Mouse (Mus musculus): ENCODE data around the gene Bst1. TPM values are rescaled to one million over a fixed set of nuclear protein-coding genes. Genes with fewer than 3 reads are reported as not detected.

Gene Bst1
- polyA plus RNA-seq, 1 experiment from 2014 or later: 0.35 TPM

- ATAC-seq (ENCODE audit: low read depth): no peak
- no peak overlapping the region for H3K4me3 ChIP-seq (replicated peaks)
- H3K27ac ChIP-seq: no peak overlapping the region
- H3K27me3 ChIP-seq: no peaks in the 10 kb centered on the region
- H3K4me2 ChIP-seq: peak overlapping the region; percentile 28
- peaks cover 5% of the 10 kb centered on the region; the same call in 1 of the 2 replicates for H3K9me3 ChIP-seq (replicated peaks)
- DNase-seq: no peak
- WGBS (ENCODE audit: insufficient replicate concordance): 37% methylated on average over 11 of the region's 11 CpGs
- H3K4me1 ChIP-seq (replicated peaks): no peaks in the 10 kb centered on the region
- H3K9ac ChIP-seq: no peak overlapping the region
- no peaks in the 10 kb centered on the region for H3K36me3 ChIP-seq
These were observed 22.7 kb downstream of the Bst1 start for GRCm38 (mm10) chr5:43841144-43842010.

GRCm38 (mm10) chr5:43842011-43842285 lies 23.3 kb downstream of the Bst1 start:
- no peaks in the 10 kb centered on the region for H3K4me1 ChIP-seq (replicated peaks)
- 77% methylated on average over 5 of the region's 5 CpGs for WGBS (ENCODE audit: insufficient replicate concordance)
- no peak overlapping the region for H3K4me3 ChIP-seq (replicated peaks)
- peaks cover 5% of the 10 kb centered on the region; the same call in 1 of the 2 replicates for H3K9me3 ChIP-seq (replicated peaks)
- no peak for DNase-seq
- no peaks in the 10 kb centered on the region for H3K36me3 ChIP-seq
- H3K27ac ChIP-seq: no peak overlapping the region
- no peaks in the 10 kb centered on the region for H3K27me3 ChIP-seq
- H3K4me2 ChIP-seq: peak overlapping the region; percentile 28
- no peak for ATAC-seq (ENCODE audit: low read depth)
- H3K9ac ChIP-seq: no peak overlapping the region

- Histone ChIP-seq H3K4me1 (replicated peaks) (no peaks in the 10 kb centered on the region), H3K9me3 (replicated peaks) (peaks cover 5% of the 10 kb centered on the region; the same call in 1 of the 2 replicates), H3K4me2 (no peak overlapping the region), H3K9ac (no peak overlapping the region), H3K27me3 (no peaks in the 10 kb centered on the region), H3K4me3 (replicated peaks) (no peak overlapping the region), H3K27ac (no peak overlapping the region), H3K36me3 (no peaks in the 10 kb centered on the region)
- no peak for DNase-seq
- ATAC-seq (ENCODE audit: low read depth): no peak
- WGBS (ENCODE audit: insufficient replicate concordance): 60% methylated on average over 3 of the region's 3 CpGs
These were observed 24.0 kb downstream of the Bst1 start for GRCm38 (mm10) chr5:43842576-43843155.

- 72% methylated on average over 5 of the region's 5 CpGs for WGBS (ENCODE audit: insufficient replicate concordance)
These were observed 26.4 kb downstream of the Bst1 start for GRCm38 (mm10) chr5:43845083-43845482.

GRCm38 (mm10) chr5:43845646-43846045 lies 27.0 kb downstream of the Bst1 start:
- H3K4me2 ChIP-seq: no peak overlapping the region
- no peak overlapping the region for H3K27ac ChIP-seq
- no peak overlapping the region for H3K4me3 ChIP-seq (replicated peaks)
- ATAC-seq (ENCODE audit: low read depth): no peak
- no peak overlapping the region for H3K9ac ChIP-seq
- 29% methylated on average over 1 of the region's 1 CpGs for WGBS (ENCODE audit: insufficient replicate concordance)
- DNase-seq: no peak
- H3K27me3 ChIP-seq: no peaks in the 10 kb centered on the region
- peaks cover 5% of the 10 kb centered on the region; the same call in 1 of the 2 replicates for H3K9me3 ChIP-seq (replicated peaks)
- H3K4me1 ChIP-seq (replicated peaks): no peaks in the 10 kb centered on the region
- no peaks in the 10 kb centered on the region for H3K36me3 ChIP-seq

More at GRCm38 (mm10) chr5:43845083-43845482, 26.4 kb downstream of the Bst1 start:
- Histone ChIP-seq H3K27ac (no peak overlapping the region), H3K4me1 (replicated peaks) (no peaks in the 10 kb centered on the region), H3K4me3 (replicated peaks) (no peak overlapping the region), H3K36me3 (no peaks in the 10 kb centered on the region), H3K9ac (no peak overlapping the region), H3K9me3 (replicated peaks) (peaks cover 5% of the 10 kb centered on the region; the same call in 1 of the 2 replicates), H3K27me3 (no peaks in the 10 kb centered on the region), H3K4me2 (no peak overlapping the region)
- ATAC-seq (ENCODE audit: low read depth) (no peak), DNase-seq (no peak)

- 21% methylated on average over 2 of the region's 2 CpGs for WGBS (ENCODE audit: insufficient replicate concordance)
- ATAC-seq (ENCODE audit: low read depth): no peak
These were observed 27.5 kb downstream of the Bst1 start for GRCm38 (mm10) chr5:43846227-43846626.

GRCm38 (mm10) chr5:43847555-43847954 lies 28.9 kb downstream of the Bst1 start:
- H3K4me3 ChIP-seq (replicated peaks): no peak overlapping the region
- no peak overlapping the region for H3K9ac ChIP-seq
- no peak for DNase-seq
- no peaks in the 10 kb centered on the region for H3K36me3 ChIP-seq
- no peak overlapping the region for H3K4me2 ChIP-seq
- no peak for ATAC-seq (ENCODE audit: low read depth)
- no peaks in the 10 kb centered on the region for H3K4me1 ChIP-seq (replicated peaks)
- H3K9me3 ChIP-seq (replicated peaks): peaks cover 5% of the 10 kb centered on the region; the same call in 1 of the 2 replicates
- no peaks in the 10 kb centered on the region for H3K27me3 ChIP-seq
- H3K27ac ChIP-seq: no peak overlapping the region

More at GRCm38 (mm10) chr5:43846227-43846626, 27.5 kb downstream of the Bst1 start:
- no peak for DNase-seq
- no peak overlapping the region for H3K4me2 ChIP-seq
- no peak overlapping the region for H3K4me3 ChIP-seq (replicated peaks)
- H3K27me3 ChIP-seq: no peaks in the 10 kb centered on the region
- no peaks in the 10 kb centered on the region for H3K4me1 ChIP-seq (replicated peaks)
- H3K36me3 ChIP-seq: no peaks in the 10 kb centered on the region
- H3K27ac ChIP-seq: no peak overlapping the region
- H3K9me3 ChIP-seq (replicated peaks): peaks cover 5% of the 10 kb centered on the region; the same call in 1 of the 2 replicates
- no peak overlapping the region for H3K9ac ChIP-seq

GRCm38 (mm10) chr5:43848275-43848674 lies 29.6 kb downstream of the Bst1 start:
- Histone ChIP-seq H3K36me3 (no peaks in the 10 kb centered on the region), H3K4me1 (replicated peaks) (no peaks in the 10 kb centered on the region), H3K9ac (no peak overlapping the region), H3K9me3 (replicated peaks) (peaks cover 5% of the 10 kb centered on the region; the same call in 1 of the 2 replicates), H3K27ac (no peak overlapping the region), H3K4me3 (replicated peaks) (no peak overlapping the region), H3K4me2 (no peak overlapping the region), H3K27me3 (no peaks in the 10 kb centered on the region)
- DNase-seq: no peak
- WGBS (ENCODE audit: insufficient replicate concordance): 40% methylated on average over 3 of the region's 3 CpGs
- no peak for ATAC-seq (ENCODE audit: low read depth)

- Histone ChIP-seq H3K27ac (no peak overlapping the region), H3K4me1 (replicated peaks) (no peaks in the 10 kb centered on the region), H3K4me2 (no peak overlapping the region), H3K9me3 (replicated peaks) (0 out of 2 replicates have a peak, but pooled peaks cover 3% of the 10 kb centered on the region), H3K27me3 (no peaks in the 10 kb centered on the region), H3K4me3 (replicated peaks) (no peak overlapping the region), H3K36me3 (no peaks in the 10 kb centered on the region), H3K9ac (no peak overlapping the region)
- 44% methylated on average over 11 of the region's 11 CpGs for WGBS (ENCODE audit: insufficient replicate concordance)
- ATAC-seq (ENCODE audit: low read depth): no peak
- DNase-seq: no peak
These were observed 34.6 kb downstream of the Bst1 start for GRCm38 (mm10) chr5:43853096-43853867.

GRCm38 (mm10) chr5:43853868-43854488 lies 35.3 kb downstream of the Bst1 start:
- DNase-seq (no peak), ATAC-seq (ENCODE audit: low read depth) (no peak)
- Histone ChIP-seq H3K36me3 (no peaks in the 10 kb centered on the region), H3K9me3 (replicated peaks) (0 out of 2 replicates have a peak, but pooled peaks cover 3% of the 10 kb centered on the region), H3K4me1 (replicated peaks) (no peaks in the 10 kb centered on the region), H3K27ac (no peak overlapping the region), H3K27me3 (no peaks in the 10 kb centered on the region), H3K4me2 (no peak overlapping the region), H3K9ac (no peak overlapping the region), H3K4me3 (replicated peaks) (no peak overlapping the region)
- 47% methylated on average over 7 of the region's 7 CpGs for WGBS (ENCODE audit: insufficient replicate concordance)

GRCm38 (mm10) chr5:43855769-43856168 lies 37.1 kb downstream of the Bst1 start:
- Histone ChIP-seq H3K27me3 (no peaks in the 10 kb centered on the region), H3K9me3 (replicated peaks) (0 out of 2 replicates have a peak, but pooled peaks cover 3% of the 10 kb centered on the region), H3K4me1 (replicated peaks) (no peaks in the 10 kb centered on the region), H3K27ac (no peak overlapping the region), H3K9ac (no peak overlapping the region), H3K4me2 (no peak overlapping the region), H3K4me3 (replicated peaks) (no peak overlapping the region), H3K36me3 (no peaks in the 10 kb centered on the region)
- ATAC-seq (ENCODE audit: low read depth) (no peak), DNase-seq (no peak)
- 24% methylated on average over 2 of the region's 2 CpGs for WGBS (ENCODE audit: insufficient replicate concordance)
